Mouse (Mus musculus) embryonic facial prominence, embryonic 13.5 days (tissue): Measurements from ENCODE around the gene Copg1. TPM values are rescaled to one million over a fixed set of nuclear protein-coding genes. Genes with fewer than 3 reads are reported as not detected.

Experiments
- polyA plus RNA-seq: library from polyadenylated mRNA; unstranded; fragments of >200 nt; fragmentation: Nextera tagmentation; extraction: Ambion mirVana; gene quantifications from 2 replicates; pipeline ENCODE4 v1.2.1, GENCODE M21; 2015

The Copg1 gene
- polyA plus RNA-seq, 1 experiment from 2014 or later = 162 TPM

Other genes starting within 250 kb of the Copg1 start
- 14.9 and 15.2 TPM in 2 replicates for gene Aplf, start 215.6 kb upstream of the Copg1 start, polyA plus RNA-seq
- 1.5 and 2.2 TPM in 2 replicates for gene Efcc1, start 156.9 kb upstream of the Copg1 start, polyA plus RNA-seq
- gene Gp9, start 109.7 kb upstream of the Copg1 start, polyA plus RNA-seq = 1.8 and 2.5 TPM in 2 replicates
- gene Rab43, start 75.7 kb upstream of the Copg1 start, polyA plus RNA-seq = 8.3 and 10.0 TPM in 2 replicates
- gene Gm45140, start 52.0 kb upstream of the Copg1 start, polyA plus RNA-seq = 3.9 and 5.5 TPM in 2 replicates
- 51.5 and 58.6 TPM in 2 replicates for gene Isy1, start 49.0 kb upstream of the Copg1 start, polyA plus RNA-seq
- gene Cnbp, start 36.7 kb upstream of the Copg1 start, polyA plus RNA-seq = 1,121 and 1,158 TPM in 2 replicates
- gene Hmces, start 26.1 kb downstream of the Copg1 start, polyA plus RNA-seq = 64.6 and 66.1 TPM in 2 replicates
- gene H1fx, start 93.8 kb downstream of the Copg1 start, polyA plus RNA-seq = 27.3 and 33.0 TPM in 2 replicates
- gene Rab7, start 157.5 kb downstream of the Copg1 start, polyA plus RNA-seq = 185 and 195 TPM in 2 replicates
- 342 and 345 TPM in 2 replicates for gene Rpn1, start 196.7 kb downstream of the Copg1 start, polyA plus RNA-seq